Mouse (Mus musculus) lung, adult 18-20 months (tissue): ENCODE data around the gene Olfr476.
"Not testable (repeated sequence)": the region's sequence is repeated elsewhere in the genome, so short reads cannot be mapped to it uniquely, and the experiment has no call there.

Source experiments
- DNase-seq, 2 experiments: peaks; one replicate each; pipeline ENCODE4 v3.0.0; 2022; ENCODE audit warnings: mixed read lengths in 2 of 2

The Olfr476 gene

GRCm38 (mm10) chr7:107964503-107964902, at the start of gene Olfr476:
Olfr476 (plus strand) TSS chr7:107964803.
- DNase-seq: no peak

- no peak for DNase-seq
Measured at GRCm38 (mm10) chr7:107930146-107930545, 34.5 kb upstream of the Olfr476 start, which contains the start of gene Olfr473. Olfr473 (plus strand) TSS chr7:107930446.

- not testable (repeated sequence) for DNase-seq
Measured at GRCm38 (mm10) chr7:107952539-107952938, 12.1 kb upstream of the Olfr476 start.

- no peak for DNase-seq
Measured at GRCm38 (mm10) chr7:107954343-107954742, 10.3 kb upstream of the Olfr476 start, which contains the start of gene Olfr474. Olfr474 (plus strand) TSS chr7:107954643.

GRCm38 (mm10) chr7:107986393-107986792, 21.8 kb downstream of the Olfr476 start, which contains the start of gene Olfr477:
Olfr477 (plus strand) TSS chr7:107986693.
- DNase-seq: no peak

GRCm38 (mm10) chr7:108014256-108014655, 49.7 kb downstream of the Olfr476 start:
- DNase-seq: not testable (repeated sequence)
